Mouse (Mus musculus) retina, embryonic 14.5 days (tissue): ENCODE results near the gene Limch1.

Source experiments
- DNase-seq: peaks from one replicate; pipeline ENCODE4 v3.0.0-alpha.2; 2015; ENCODE audit warnings: low spot score

Gene Limch1

GRCm38 (mm10) chr5:66747761-66748430 lies 2.3 kb downstream of the Limch1 start:
- DNase-seq, result peak; percentile 28

DNA sequence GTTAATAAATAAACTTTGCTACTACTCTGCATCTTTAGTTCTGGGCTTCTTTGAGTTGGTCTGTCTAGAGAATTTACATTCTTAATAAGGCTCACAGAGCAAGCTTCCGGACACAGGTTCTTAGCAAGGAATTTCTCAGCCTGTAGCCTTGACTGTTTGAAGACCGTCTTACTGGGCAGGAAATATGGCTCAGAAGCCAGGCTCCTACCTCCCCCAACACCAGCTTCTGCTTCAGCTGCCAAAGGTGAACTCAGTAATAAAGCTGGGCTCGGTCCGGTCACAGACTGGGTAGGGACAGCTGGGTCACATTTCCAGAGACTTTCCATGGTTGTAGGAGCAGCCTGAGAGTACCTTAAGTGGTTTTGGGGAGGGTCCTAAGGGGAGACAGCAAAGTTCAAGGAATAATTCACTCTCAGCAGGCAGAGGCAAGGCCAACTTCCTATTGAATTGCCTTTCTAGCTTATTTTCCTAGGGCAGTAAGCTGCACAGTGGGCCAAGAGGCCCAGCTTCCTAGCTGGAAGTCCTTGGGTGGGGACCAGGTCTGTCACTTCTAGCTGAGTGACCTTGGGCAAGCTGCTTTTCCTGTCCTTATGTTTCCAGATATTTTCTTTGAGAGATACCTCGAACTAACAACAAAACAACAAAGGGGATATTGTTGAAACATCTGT lies 3.0 kb downstream of the Limch1 start:
- DNase-seq, result no peak

- DNase-seq, result no peak
Measured at GRCm38 (mm10) chr5:66750641-66751040, 5.0 kb downstream of the Limch1 start.

DNA sequence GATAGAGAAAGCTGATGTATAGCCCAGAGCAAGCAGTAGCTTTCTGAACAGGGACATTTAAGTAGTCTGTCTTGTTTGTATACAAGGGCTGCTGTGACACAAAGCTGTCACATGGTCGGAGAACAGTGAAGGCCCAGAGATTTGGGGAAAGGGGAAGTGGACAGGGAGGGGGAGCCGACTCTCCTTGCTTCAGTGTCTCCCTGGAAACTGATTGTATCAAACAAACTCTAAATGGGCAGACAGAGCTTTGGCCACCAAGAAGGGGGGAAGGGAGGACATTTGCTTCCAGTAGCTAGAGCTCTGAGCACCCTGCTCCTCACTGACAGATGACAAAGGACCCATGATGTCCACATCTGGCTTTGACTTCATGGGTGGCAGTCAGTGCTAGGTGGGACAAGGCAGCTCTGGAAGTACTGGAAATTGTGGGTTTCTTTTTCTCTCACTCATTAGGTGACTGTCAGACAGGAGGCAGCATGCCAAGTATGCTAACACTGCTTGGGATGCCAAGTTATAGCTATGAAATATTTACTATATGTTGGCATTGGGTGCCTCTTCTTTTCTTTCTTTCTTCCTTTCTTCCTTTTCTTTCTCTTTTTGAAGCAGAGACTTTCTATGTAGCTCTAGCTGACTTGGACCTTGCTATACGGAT lies 5.8 kb downstream of the Limch1 start:
- no peak for DNase-seq

- DNase-seq, result no peak
Measured at GRCm38 (mm10) chr5:66753620-66754019, 8.0 kb downstream of the Limch1 start.

GRCm38 (mm10) chr5:66756821-66757705 lies 11.4 kb downstream of the Limch1 start:
- DNase-seq, result peak; percentile 30

GRCm38 (mm10) chr5:66757706-66758237 lies 12.1 kb downstream of the Limch1 start:
- no peak for DNase-seq

DNA sequence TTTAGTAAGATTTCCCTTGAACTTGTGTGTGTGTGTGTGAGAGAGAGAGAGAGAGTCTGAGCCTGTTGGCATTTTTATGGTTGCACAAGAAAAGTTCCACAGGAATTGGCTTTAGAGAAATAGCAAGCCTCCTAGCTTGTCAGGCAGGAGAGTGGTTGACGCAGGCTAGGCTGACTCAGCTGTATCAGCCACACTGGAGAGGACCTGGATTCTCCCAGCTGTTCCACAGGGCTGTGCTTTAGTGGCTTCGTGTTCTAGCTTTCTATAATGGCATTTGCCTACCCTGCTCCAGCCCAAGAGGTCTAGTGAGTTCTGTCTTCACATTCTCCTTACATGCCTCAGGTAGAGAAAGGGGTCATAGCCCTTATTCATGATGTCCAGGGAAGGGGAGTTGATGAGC lies 13.7 kb downstream of the Limch1 start:
- DNase-seq, result no peak

DNA sequence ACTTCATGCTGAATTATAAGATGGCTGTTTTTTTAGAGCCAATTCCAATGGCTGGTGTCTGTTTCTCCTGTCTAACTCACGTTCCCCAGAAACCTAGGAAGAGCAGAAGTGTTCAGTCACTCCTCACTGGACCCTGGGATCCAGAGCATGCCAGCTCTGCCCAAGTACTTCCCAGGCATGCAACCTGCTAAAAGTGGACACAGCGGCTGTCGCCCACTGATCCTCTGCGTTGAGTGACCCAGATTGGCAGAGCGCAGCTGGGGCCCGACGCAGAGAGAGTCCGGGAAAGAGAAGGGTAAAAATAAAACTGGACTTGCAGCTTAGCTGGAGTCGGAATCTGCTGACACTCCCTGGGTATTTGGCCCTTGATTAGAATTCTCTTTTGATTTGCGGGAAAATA lies 15.1 kb downstream of the Limch1 start:
- DNase-seq, result no peak

- DNase-seq, result no peak
Measured at GRCm38 (mm10) chr5:66762006-66762405, 16.4 kb downstream of the Limch1 start.

GRCm38 (mm10) chr5:66764129-66764528 lies 18.5 kb downstream of the Limch1 start:
- no peak for DNase-seq

DNA sequence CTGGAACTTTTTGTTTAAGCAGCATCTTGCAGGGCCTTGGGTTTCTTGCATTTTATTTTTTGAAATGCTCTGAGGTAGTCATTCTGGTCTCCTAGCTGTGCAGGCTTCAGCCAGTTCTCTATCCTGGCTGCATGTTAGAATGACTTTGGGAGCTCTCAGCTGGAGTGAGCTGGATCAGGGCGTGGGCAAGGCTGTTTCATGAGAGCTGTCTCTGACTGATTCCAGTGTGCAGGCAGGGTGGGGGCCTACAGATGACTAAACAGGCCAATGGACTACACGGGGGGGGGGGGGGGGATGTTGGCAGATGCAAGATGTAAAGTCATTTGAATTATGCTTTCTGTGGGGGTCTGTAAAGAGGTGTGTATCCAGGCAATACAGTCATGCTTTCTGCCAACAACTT lies 20.3 kb downstream of the Limch1 start:
- DNase-seq, result no peak

GRCm38 (mm10) chr5:66768034-66768433 lies 22.4 kb downstream of the Limch1 start:
- no peak for DNase-seq

DNA sequence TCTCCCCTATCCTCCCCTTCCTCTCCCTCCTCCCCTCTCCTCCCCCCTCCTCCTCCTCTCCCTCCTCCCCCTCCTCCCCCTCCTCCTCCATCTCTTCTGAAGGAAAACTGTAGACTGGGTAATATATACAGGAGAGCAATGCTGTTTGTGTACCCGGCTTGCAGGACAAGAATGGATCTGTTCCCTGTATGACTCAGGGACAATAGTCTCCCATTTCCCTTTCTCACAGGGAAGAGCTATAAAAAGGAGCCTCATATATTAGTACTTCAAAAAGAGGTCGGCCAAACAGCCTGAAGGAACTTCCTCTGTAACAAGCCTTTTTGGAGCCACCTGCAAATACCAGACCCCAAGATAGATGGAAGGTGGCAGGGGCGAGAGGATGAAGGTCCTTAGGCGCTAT lies 23.4 kb downstream of the Limch1 start:
- DNase-seq, result no peak

GRCm38 (mm10) chr5:66769558-66769957 lies 23.9 kb downstream of the Limch1 start:
- DNase-seq, result no peak

DNA sequence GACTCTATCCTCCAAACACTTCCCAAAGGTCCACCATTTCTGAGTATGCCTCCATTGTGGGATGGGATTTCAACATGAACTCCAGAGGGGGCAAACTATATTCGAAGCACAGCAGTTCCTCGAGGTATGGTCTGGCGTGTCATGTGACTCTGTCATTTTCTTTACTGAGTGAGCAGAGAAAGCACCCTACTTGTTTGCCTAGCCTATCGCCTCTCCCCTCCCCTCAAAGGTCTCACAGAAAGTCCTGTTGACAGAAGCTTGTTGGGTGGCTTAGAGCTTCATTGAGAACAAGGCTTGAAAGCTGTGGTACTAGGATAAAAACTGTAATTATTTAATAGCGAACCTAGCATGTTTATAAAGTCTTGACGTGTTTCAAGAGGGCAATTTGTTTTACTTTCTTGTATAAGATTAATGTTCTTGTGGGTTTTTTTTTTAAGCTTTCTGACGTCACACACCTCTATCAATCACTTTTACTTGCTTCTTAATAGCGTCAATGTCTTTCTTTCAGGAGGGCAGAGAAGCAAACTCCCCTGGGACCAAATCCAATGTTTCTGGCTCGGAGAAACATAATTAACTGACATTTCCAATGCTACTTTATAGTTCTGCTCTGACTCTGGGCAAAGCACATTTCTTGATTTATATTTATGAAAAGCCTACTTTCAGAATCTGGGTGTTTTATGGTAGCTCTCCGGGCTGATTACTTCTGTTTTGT lies 32.5 kb downstream of the Limch1 start:
- DNase-seq, result no peak

DNA sequence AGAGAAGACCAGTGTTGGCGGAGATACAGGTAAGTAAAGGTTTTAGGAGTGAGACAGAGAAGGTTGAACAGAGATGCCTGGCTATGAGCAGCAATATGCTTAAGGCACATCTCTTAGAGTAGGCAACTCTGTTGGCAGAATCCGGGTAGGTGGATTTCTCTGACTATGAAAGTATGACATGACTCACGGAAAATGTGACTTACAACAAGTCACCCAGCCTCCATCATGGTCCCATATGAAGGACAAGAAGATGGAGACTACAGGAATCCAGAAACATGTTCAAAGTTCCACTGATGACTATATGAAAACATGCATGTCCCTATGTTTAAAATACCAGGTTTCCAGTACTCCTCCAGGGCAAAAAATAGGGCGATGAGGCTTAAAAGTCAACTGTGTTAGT lies 34.7 kb downstream of the Limch1 start:
- DNase-seq, result no peak

DNA sequence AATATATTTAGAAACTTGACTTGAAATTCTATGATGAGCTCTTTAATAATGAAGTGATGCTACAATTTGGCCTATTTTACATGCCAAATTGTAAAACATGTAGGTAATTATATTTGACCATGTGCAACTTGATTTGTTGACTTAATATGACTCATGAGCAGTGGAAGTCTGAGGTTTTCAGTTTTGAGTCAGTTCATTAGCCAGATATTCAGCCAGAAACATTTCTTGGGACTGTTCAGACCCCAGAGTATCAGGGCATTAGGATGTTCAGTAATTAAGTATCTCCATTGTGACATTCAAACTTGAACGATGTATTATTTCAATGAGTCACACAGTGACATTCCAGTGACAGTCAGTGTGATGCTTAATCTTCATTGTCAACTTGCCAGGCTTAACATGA lies 35.9 kb downstream of the Limch1 start:
- no peak for DNase-seq

- DNase-seq, result no peak
Measured at GRCm38 (mm10) chr5:66782851-66783250, 37.2 kb downstream of the Limch1 start.

- DNase-seq, result no peak
Measured at GRCm38 (mm10) chr5:66784624-66785361, 39.2 kb downstream of the Limch1 start.
